In the genomic region with DNA sequence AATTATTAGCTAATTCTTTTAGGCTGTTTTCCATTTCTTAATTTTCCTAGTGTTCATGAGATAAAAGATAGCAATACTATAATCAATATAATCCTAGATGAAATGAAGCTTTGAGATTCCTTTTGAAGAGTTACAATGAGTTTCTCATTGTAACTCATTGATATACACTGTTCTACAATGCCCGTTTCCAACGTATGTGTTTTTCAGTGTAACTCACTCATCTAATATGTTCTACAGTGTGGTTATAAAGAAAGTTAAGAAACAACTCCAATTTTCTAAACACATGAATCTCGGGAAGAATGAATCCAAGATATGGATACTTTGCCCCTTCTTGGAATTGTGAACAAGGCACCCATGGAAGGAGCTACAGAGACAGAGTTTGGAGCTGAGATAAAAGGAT, we compare ENCODE assay signal across 8 mouse cellular contexts. TPM values are rescaled to one million over a fixed set of nuclear protein-coding genes. Genes with fewer than 3 reads are reported as not detected.
DNase-seq lines count a peak whose midpoint lies in the region; ATAC-seq and TF ChIP-seq lines count a peak whose summit lies in the region.

No protein-coding gene starts in this region.

- no peaks in the 10 kb centered on the region for H3K36me3 ChIP-seq in G1E (replicated peaks)
- no peaks in the 10 kb centered on the region for H3K36me3 ChIP-seq in hindbrain, embryonic 10.5 days
- no peaks in the 10 kb centered on the region for H3K36me3 ChIP-seq in neural tube, embryonic 15.5 days

- H3K4me1 ChIP-seq in G1E (ENCODE audit: insufficient read depth, low read depth, low read length): no peaks in the 10 kb centered on the region
- H3K4me1 ChIP-seq in hindbrain, embryonic 10.5 days (replicated peaks): no peaks in the 10 kb centered on the region
- H3K4me1 ChIP-seq in neural tube, embryonic 15.5 days: no peaks in the 10 kb centered on the region

- H3K9me3 ChIP-seq in G1E (replicated peaks): no peaks in the 10 kb centered on the region
- peaks cover 3% of the 10 kb centered on the region for H3K9me3 ChIP-seq in hindbrain, embryonic 10.5 days
- peaks cover 3% of the 10 kb centered on the region; the same call in 1 of the 2 replicates for H3K9me3 ChIP-seq in neural tube, embryonic 15.5 days (replicated peaks)

- no peak overlapping the region for H3K27ac ChIP-seq in hindbrain, embryonic 10.5 days
- no peak overlapping the region for H3K27ac ChIP-seq in neural tube, embryonic 15.5 days (replicated peaks)

- peak; percentile 60 for TF ChIP-seq CTCF in G1E (IDR thresholded peaks at IDR 0.05; ENCODE audit: low read depth, low read length)

- H3K27me3 ChIP-seq in G1E (ENCODE audit: insufficient read depth, low read length): no peaks in the 10 kb centered on the region
- H3K27me3 ChIP-seq in hindbrain, embryonic 10.5 days (ENCODE audit: insufficient read depth, poor library complexity, severe bottlenecking): no peaks in the 10 kb centered on the region
- no peaks in the 10 kb centered on the region for H3K27me3 ChIP-seq in neural tube, embryonic 15.5 days (replicated peaks)

- H3K9ac ChIP-seq in neural tube, embryonic 15.5 days (replicated peaks): no peak overlapping the region

- H3K4me2 ChIP-seq in neural tube, embryonic 15.5 days: no peak overlapping the region

- H3K4me3 ChIP-seq in G1E (ENCODE audit: low read depth, low read length): no peak overlapping the region
- no peak overlapping the region for H3K4me3 ChIP-seq in hindbrain, embryonic 10.5 days
- H3K4me3 ChIP-seq in neural tube, embryonic 15.5 days (replicated peaks): no peak overlapping the region

- DNase-seq in G1E (ENCODE audit: low spot score): no peak
- peak; percentile 100 for DNase-seq in cerebellum, postnatal 14 days
- DNase-seq in frontal cortex, postnatal 14 days (ENCODE audit: low spot score in 2 of 2): peak; percentile 40 to 98
- DNase-seq in hindbrain, embryonic 10.5 days (ENCODE audit: low spot score): peak; percentile 100
- peak; percentile 99 for DNase-seq in layer of hippocampus, adult 8-10 months (ENCODE audit: low spot score in 2 of 2)
- DNase-seq in lung, adult 18-20 months: peak; percentile 78 to 98
- DNase-seq in thymus, adult 18-20 months: peak; percentile 50 to 97

- WGBS in hindbrain, embryonic 10.5 days: 81% methylated on average over 3 of the region's 3 CpGs
- 82% methylated on average over 3 of the region's 3 CpGs for WGBS in neural tube, embryonic 15.5 days

- ATAC-seq in G1E (ENCODE audit: extremely low read depth, insufficient number of reproducible peaks, low FRiP score, poor library complexity, severe bottlenecking): peak; percentile 100
- peak; percentile 100 for ATAC-seq in neural tube, embryonic 15.5 days (ENCODE audit: low FRiP score)

RNA-seq across cellular contexts. Expression of a gene that starts 35.5 kb away (rescaled TPM):
- not detected in 2 replicates for total RNA-seq in G1E (2014; fragmentation: Nextera tagmentation)
- under 0.01 and 0.05 TPM in 2 replicates for total RNA-seq in G1E (2017)
- polyA plus RNA-seq in G1E (2012): not detected in 2 replicates
- polyA plus RNA-seq in hindbrain, embryonic 10.5 days (2016; fragmentation: Nextera tagmentation; extraction: Ambion mirVana): 19.8 and 34.4 TPM in 2 replicates
- total RNA-seq in layer of hippocampus, adult 8-10 months (2022): 100 to 1,000 TPM; 110 to 146 (median 131) TPM
- polyA plus RNA-seq in neural tube, embryonic 15.5 days (2015; fragmentation: Nextera tagmentation; extraction: Ambion mirVana): 222 and 249 TPM in 2 replicates

Comparison
In these comparisons a context has a peak if more than half of its experiments do, and no peak if none do; other contexts are left out.
1. RNA of a gene that starts 35.5 kb away (polyA plus RNA-seq): 222 to 249 TPM in neural tube, embryonic 15.5 days and 19.8 to 34.4 TPM in hindbrain, embryonic 10.5 days; not detected in G1E; every median in the first group is over 10 times any median in the second.